8 mouse cellular contexts compared by ENCODE assay signal in the genomic region with DNA sequence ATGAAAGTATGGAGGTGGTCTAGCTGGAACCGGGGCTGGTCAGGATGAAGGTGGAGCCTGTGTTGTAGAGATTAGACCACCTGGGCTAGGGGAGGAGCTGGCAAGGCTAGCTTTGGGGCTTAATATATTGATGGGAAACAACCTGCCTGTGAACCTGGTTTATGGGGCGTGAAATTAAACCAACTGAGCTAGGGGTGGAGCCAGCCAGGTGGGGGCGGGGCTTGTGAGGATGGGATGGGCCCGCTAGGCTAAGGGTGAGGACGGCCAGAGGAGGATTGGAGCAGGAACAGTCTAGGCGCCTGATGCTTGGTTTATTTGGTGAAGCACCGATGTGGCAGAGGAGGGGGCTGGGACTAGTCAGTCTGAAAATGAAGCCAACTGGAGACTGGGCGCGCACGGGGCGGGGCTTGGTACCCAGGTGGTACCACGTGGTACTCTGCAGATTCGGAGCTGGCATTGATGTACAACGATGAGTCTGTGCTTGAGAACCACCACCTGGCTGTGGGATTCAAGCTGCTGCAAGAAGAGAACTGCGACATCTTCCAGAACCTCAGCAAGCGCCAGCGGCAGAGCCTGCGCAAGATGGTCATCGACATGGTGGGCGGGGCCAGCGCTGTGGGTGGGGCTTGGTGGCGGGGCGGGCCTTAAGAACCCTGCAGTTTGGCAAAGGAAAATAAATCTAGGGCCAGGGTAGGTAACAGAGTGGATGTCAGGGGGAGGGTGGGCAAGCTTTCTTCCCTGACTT. TPM values are rescaled to one million over a fixed set of nuclear protein-coding genes. Genes with fewer than 3 reads are reported as not detected.
DNase-seq lines count a peak whose midpoint lies in the region; ATAC-seq and TF ChIP-seq lines count a peak whose summit lies in the region.

No protein-coding gene starts in this region.

- no peaks in the 10 kb centered on the region for H3K4me1 ChIP-seq in lung, embryonic 14.5 days (ENCODE audit: insufficient read depth)
- peaks cover 13% of the 10 kb centered on the region for H3K4me1 ChIP-seq in forebrain, embryonic 10.5 days
- peaks cover 21% of the 10 kb centered on the region for H3K4me1 ChIP-seq in kidney, embryonic 16.5 days (ENCODE audit: insufficient read depth, low read length)
- no peaks in the 10 kb centered on the region for H3K4me1 ChIP-seq in lung, postnatal 0 days (ENCODE audit: insufficient read depth, low read depth, low read length)
- H3K4me1 ChIP-seq in stomach, embryonic 14.5 days (ENCODE audit: control insufficient read depth, insufficient read depth, low read length), result peaks cover 3% of the 10 kb centered on the region; the same call in 1 of the 2 replicates
- no peaks in the 10 kb centered on the region for H3K4me1 ChIP-seq in thymus, adult 2 months (replicated peaks; ENCODE audit: control insufficient read depth, insufficient read depth, low read length)

- peak; percentile 77 for ATAC-seq in lung, embryonic 14.5 days (ENCODE audit: insufficient read depth)
- peak; percentile 93 for ATAC-seq in kidney, embryonic 16.5 days (ENCODE audit: low FRiP score, low TSS enrichment)
- ATAC-seq in lung, postnatal 0 days, result peak; percentile 49
- peak; percentile 64 for ATAC-seq in stomach, embryonic 14.5 days (ENCODE audit: insufficient number of reproducible peaks, insufficient read depth, low FRiP score, low read depth)
- no peak for ATAC-seq in megakaryocyte, adult 5-6 weeks (ENCODE audit: poor library complexity, severe bottlenecking)

- H3K36me3 ChIP-seq in lung, embryonic 14.5 days (ENCODE audit: insufficient read depth), result no peaks in the 10 kb centered on the region
- H3K36me3 ChIP-seq in forebrain, embryonic 10.5 days (replicated peaks), result peaks cover 2% of the 10 kb centered on the region; the same call in 1 of the 2 replicates
- peaks cover 7% of the 10 kb centered on the region; the same call in 1 of the 2 replicates for H3K36me3 ChIP-seq in kidney, embryonic 16.5 days (ENCODE audit: insufficient read depth, low read length)
- no peaks in the 10 kb centered on the region for H3K36me3 ChIP-seq in lung, postnatal 0 days (ENCODE audit: insufficient read depth, low read length)
- H3K36me3 ChIP-seq in stomach, embryonic 14.5 days (ENCODE audit: control insufficient read depth, insufficient read depth, low read length), result no peaks in the 10 kb centered on the region
- no peaks in the 10 kb centered on the region for H3K36me3 ChIP-seq in thymus, adult 2 months (ENCODE audit: control insufficient read depth, insufficient read depth, low read length)

- H3K27ac ChIP-seq in lung, embryonic 14.5 days (ENCODE audit: low read depth), result no peak overlapping the region
- H3K27ac ChIP-seq in forebrain, embryonic 10.5 days, result peak overlapping the region; percentile 62; the same call in 1 of the 2 replicates
- peak overlapping the region; percentile 90 for H3K27ac ChIP-seq in kidney, embryonic 16.5 days (ENCODE audit: low read length)
- H3K27ac ChIP-seq in lung, postnatal 0 days (ENCODE audit: low read length), result no peak overlapping the region
- H3K27ac ChIP-seq in stomach, embryonic 14.5 days (ENCODE audit: low read length), result no peak overlapping the region
- no peak overlapping the region for H3K27ac ChIP-seq in thymus, adult 2 months (ENCODE audit: control insufficient read depth, insufficient read depth, low read length)

- peak overlapping the region; percentile 70 for H3K4me2 ChIP-seq in lung, embryonic 14.5 days
- peak overlapping the region; percentile 72 for H3K4me2 ChIP-seq in kidney, embryonic 16.5 days (replicated peaks; ENCODE audit: low read depth, low read length)
- H3K4me2 ChIP-seq in lung, postnatal 0 days (replicated peaks; ENCODE audit: low read depth, low read length), result peak overlapping the region; percentile 47
- H3K4me2 ChIP-seq in stomach, embryonic 14.5 days (replicated peaks; ENCODE audit: low read depth, low read length), result peak overlapping the region; percentile 43

- no peaks in the 10 kb centered on the region for H3K9me3 ChIP-seq in lung, embryonic 14.5 days (ENCODE audit: low read depth, low read length)
- H3K9me3 ChIP-seq in forebrain, embryonic 10.5 days, result no peaks in the 10 kb centered on the region
- no peaks in the 10 kb centered on the region for H3K9me3 ChIP-seq in kidney, embryonic 16.5 days (ENCODE audit: low read length)
- no peaks in the 10 kb centered on the region for H3K9me3 ChIP-seq in lung, postnatal 0 days (ENCODE audit: low read length)
- H3K9me3 ChIP-seq in stomach, embryonic 14.5 days (ENCODE audit: control insufficient read depth, low read depth, low read length), result no peaks in the 10 kb centered on the region

- peak overlapping the region; percentile 38 for H3K4me3 ChIP-seq in lung, embryonic 14.5 days (ENCODE audit: low read depth, low read length)
- peak overlapping the region; percentile 61 for H3K4me3 ChIP-seq in forebrain, embryonic 10.5 days
- H3K4me3 ChIP-seq in kidney, embryonic 16.5 days (ENCODE audit: low read length), result peak overlapping the region; percentile 52
- peak overlapping the region; percentile 19 for H3K4me3 ChIP-seq in lung, postnatal 0 days (ENCODE audit: low read depth, low read length)
- peak overlapping the region; percentile 28 for H3K4me3 ChIP-seq in stomach, embryonic 14.5 days (ENCODE audit: low read depth, low read length)
- no peak overlapping the region for H3K4me3 ChIP-seq in thymus, adult 2 months (ENCODE audit: control insufficient read depth, insufficient read depth, low read length)

- H3K9ac ChIP-seq in lung, embryonic 14.5 days, result peak overlapping the region; percentile 38
- H3K9ac ChIP-seq in kidney, embryonic 16.5 days (replicated peaks; ENCODE audit: low read length), result peak overlapping the region; percentile 56
- no peak overlapping the region for H3K9ac ChIP-seq in lung, postnatal 0 days (replicated peaks; ENCODE audit: low read depth)
- no peak overlapping the region for H3K9ac ChIP-seq in stomach, embryonic 14.5 days (replicated peaks; ENCODE audit: low read depth, low read length)

- H3K27me3 ChIP-seq in lung, embryonic 14.5 days (ENCODE audit: insufficient read depth, low read length), result no peaks in the 10 kb centered on the region
- H3K27me3 ChIP-seq in forebrain, embryonic 10.5 days (ENCODE audit: poor library complexity, severe bottlenecking), result peaks cover 16% of the 10 kb centered on the region
- H3K27me3 ChIP-seq in kidney, embryonic 16.5 days (ENCODE audit: insufficient read depth, low read length), result no peaks in the 10 kb centered on the region
- H3K27me3 ChIP-seq in lung, postnatal 0 days (replicated peaks; ENCODE audit: insufficient read depth, low read length), result no peaks in the 10 kb centered on the region
- H3K27me3 ChIP-seq in stomach, embryonic 14.5 days (ENCODE audit: control insufficient read depth, insufficient read depth, low read length), result no peaks in the 10 kb centered on the region
- no peaks in the 10 kb centered on the region for H3K27me3 ChIP-seq in thymus, adult 2 months (ENCODE audit: control insufficient read depth, insufficient read depth, low read length)

- peak; percentile 55 for DNase-seq in lung, embryonic 14.5 days
- DNase-seq in lung, postnatal 25 days (ENCODE audit: low spot score), result no peak
- DNase-seq in forebrain, embryonic 10.5 days (ENCODE audit: extremely low spot score, low spot score), result peak; percentile 58
- no peak for DNase-seq in lung, postnatal 0 days (ENCODE audit: low spot score)
- no peak for DNase-seq in thymus, adult 2 months

- WGBS in lung, embryonic 14.5 days, result 5% methylated on average over 23 of the region's 23 CpGs
- 3% methylated on average over 23 of the region's 23 CpGs for WGBS in forebrain, embryonic 10.5 days
- WGBS in kidney, embryonic 16.5 days, result 6% methylated on average over 23 of the region's 23 CpGs
- WGBS in lung, postnatal 0 days, result 11% methylated on average over 23 of the region's 23 CpGs
- 5% methylated on average over 23 of the region's 23 CpGs for WGBS in stomach, embryonic 14.5 days
- WGBS in thymus, adult 2 months, result 77% methylated on average over 23 of the region's 23 CpGs

- TF ChIP-seq POLR2A in thymus, adult 2 months (IDR thresholded peaks at IDR 0.05; ENCODE audit: control insufficient read depth, extremely low read depth, insufficient read depth, low read length, poor library complexity), result no peak

- no peak for TF ChIP-seq CTCF in lung, embryonic 14.5 days (IDR thresholded peaks at IDR 0.05; ENCODE audit: low read depth)
- no peak for TF ChIP-seq CTCF in lung, postnatal 0 days (IDR thresholded peaks at IDR 0.05)
- TF ChIP-seq CTCF in thymus, adult 2 months (IDR thresholded peaks at IDR 0.05; ENCODE audit: borderline replicate concordance, control insufficient read depth, extremely low read depth, insufficient read depth, low read length, poor library complexity), result no peak

- no peak for TF ChIP-seq EP300 in lung, postnatal 0 days (IDR thresholded peaks at IDR 0.05)

RNA-seq across cellular contexts. Expression of gene Keap1, which starts 34.5 kb away (rescaled TPM):
- 42.8 and 44.6 TPM in 2 replicates for polyA plus RNA-seq in lung, embryonic 14.5 days (2014; fragmentation: Nextera tagmentation; extraction: Ambion mirVana)
- 46.7 and 48.6 TPM in 2 replicates for polyA plus RNA-seq in forebrain, embryonic 10.5 days (2016; fragmentation: Nextera tagmentation; extraction: Ambion mirVana)
- 67.4 and 68.1 TPM in 2 replicates for polyA plus RNA-seq in kidney, embryonic 16.5 days (2015; fragmentation: Nextera tagmentation; extraction: Ambion mirVana)
- 44.7 and 45.9 TPM in 2 replicates for polyA plus RNA-seq in lung, postnatal 0 days (2015; fragmentation: Nextera tagmentation; extraction: Ambion mirVana)
- 34.5 and 40.3 TPM in 2 replicates for polyA plus RNA-seq in stomach, embryonic 14.5 days (2014; fragmentation: Nextera tagmentation; extraction: Ambion mirVana)
- total RNA-seq in megakaryocyte, adult 5-6 weeks (2015), result 17.7 and 18.8 TPM in 2 replicates
- 34.0 and 36.9 TPM in 2 replicates for total RNA-seq in megakaryocyte, adult 5-6 weeks (2017)
- polyA plus RNA-seq in thymus, adult 2 months (2012; rRNA removed), result 115 and 122 TPM in 2 replicates

RNA-seq across cellular contexts. Expression of gene Pde4a, which starts 39.2 kb away (rescaled TPM):
- 8.4 and 9.4 TPM in 2 replicates for polyA plus RNA-seq in lung, embryonic 14.5 days (2014; fragmentation: Nextera tagmentation; extraction: Ambion mirVana)
- 3.8 and 4.3 TPM in 2 replicates for polyA plus RNA-seq in forebrain, embryonic 10.5 days (2016; fragmentation: Nextera tagmentation; extraction: Ambion mirVana)
- polyA plus RNA-seq in kidney, embryonic 16.5 days (2015; fragmentation: Nextera tagmentation; extraction: Ambion mirVana), result 14.3 and 15.3 TPM in 2 replicates
- polyA plus RNA-seq in lung, postnatal 0 days (2015; fragmentation: Nextera tagmentation; extraction: Ambion mirVana), result 3.9 and 4.7 TPM in 2 replicates
- polyA plus RNA-seq in stomach, embryonic 14.5 days (2014; fragmentation: Nextera tagmentation; extraction: Ambion mirVana), result 5.4 TPM in 2 replicates
- 6.8 and 7.3 TPM in 2 replicates for total RNA-seq in megakaryocyte, adult 5-6 weeks (2015)
- total RNA-seq in megakaryocyte, adult 5-6 weeks (2017), result 3.0 and 3.9 TPM in 2 replicates
- 6.1 and 6.8 TPM in 2 replicates for polyA plus RNA-seq in thymus, adult 2 months (2012; rRNA removed)

RNA-seq across cellular contexts. Expression of gene S1pr5, which starts 43.5 kb away (rescaled TPM):
- not detected in 2 replicates for polyA plus RNA-seq in lung, embryonic 14.5 days (2014; fragmentation: Nextera tagmentation; extraction: Ambion mirVana)
- 0.07 and 0.10 TPM in 2 replicates for polyA plus RNA-seq in forebrain, embryonic 10.5 days (2016; fragmentation: Nextera tagmentation; extraction: Ambion mirVana)
- polyA plus RNA-seq in kidney, embryonic 16.5 days (2015; fragmentation: Nextera tagmentation; extraction: Ambion mirVana), result 0.13 and 0.14 TPM in 2 replicates
- 0.12 and 0.13 TPM in 2 replicates for polyA plus RNA-seq in lung, postnatal 0 days (2015; fragmentation: Nextera tagmentation; extraction: Ambion mirVana)
- 0.27 and 0.48 TPM in 2 replicates for polyA plus RNA-seq in stomach, embryonic 14.5 days (2014; fragmentation: Nextera tagmentation; extraction: Ambion mirVana)
- 3.6 and 4.0 TPM in 2 replicates for total RNA-seq in megakaryocyte, adult 5-6 weeks (2015)
- 7.9 and 9.0 TPM in 2 replicates for total RNA-seq in megakaryocyte, adult 5-6 weeks (2017)
- polyA plus RNA-seq in thymus, adult 2 months (2012; rRNA removed), result 0.70 and 0.78 TPM in 2 replicates

RNA-seq across cellular contexts. Expression of gene Cdc37, which starts 54.9 kb away (rescaled TPM):
- 352 and 353 TPM in 2 replicates for polyA plus RNA-seq in lung, embryonic 14.5 days (2014; fragmentation: Nextera tagmentation; extraction: Ambion mirVana)
- 351 and 371 TPM in 2 replicates for polyA plus RNA-seq in forebrain, embryonic 10.5 days (2016; fragmentation: Nextera tagmentation; extraction: Ambion mirVana)
- 359 and 386 TPM in 2 replicates for polyA plus RNA-seq in kidney, embryonic 16.5 days (2015; fragmentation: Nextera tagmentation; extraction: Ambion mirVana)
- 165 and 171 TPM in 2 replicates for polyA plus RNA-seq in lung, postnatal 0 days (2015; fragmentation: Nextera tagmentation; extraction: Ambion mirVana)
- polyA plus RNA-seq in stomach, embryonic 14.5 days (2014; fragmentation: Nextera tagmentation; extraction: Ambion mirVana), result 283 and 302 TPM in 2 replicates
- 39.6 and 49.0 TPM in 2 replicates for total RNA-seq in megakaryocyte, adult 5-6 weeks (2015)
- total RNA-seq in megakaryocyte, adult 5-6 weeks (2017), result 149 and 165 TPM in 2 replicates
- polyA plus RNA-seq in thymus, adult 2 months (2012; rRNA removed), result 91.1 and 92.5 TPM in 2 replicates

Comparison
In these comparisons a context has a peak if more than half of its experiments do, and no peak if none do; other contexts are left out.
1. DNase-seq: peak in lung, embryonic 14.5 days (single experiment) and forebrain, embryonic 10.5 days (single experiment); none in lung, postnatal 25 days (single experiment), lung, postnatal 0 days (single experiment) and thymus, adult 2 months (single experiment).
2. H3K9ac ChIP-seq: peak in lung, embryonic 14.5 days (single experiment) and kidney, embryonic 16.5 days (single experiment); none in lung, postnatal 0 days (single experiment) and stomach, embryonic 14.5 days (single experiment).
3. H3K27ac ChIP-seq: peak in forebrain, embryonic 10.5 days (single experiment) and kidney, embryonic 16.5 days (single experiment); none in lung, embryonic 14.5 days (single experiment), lung, postnatal 0 days (single experiment), stomach, embryonic 14.5 days (single experiment) and thymus, adult 2 months (single experiment).
4. Peak in every context shown above with its lines, with median percentiles within 50 percentile points of each other: H3K4me2 ChIP-seq.